Mouse (Mus musculus): Measurements from ENCODE around the gene Mrps23.

Mrps23 gene

DNA sequence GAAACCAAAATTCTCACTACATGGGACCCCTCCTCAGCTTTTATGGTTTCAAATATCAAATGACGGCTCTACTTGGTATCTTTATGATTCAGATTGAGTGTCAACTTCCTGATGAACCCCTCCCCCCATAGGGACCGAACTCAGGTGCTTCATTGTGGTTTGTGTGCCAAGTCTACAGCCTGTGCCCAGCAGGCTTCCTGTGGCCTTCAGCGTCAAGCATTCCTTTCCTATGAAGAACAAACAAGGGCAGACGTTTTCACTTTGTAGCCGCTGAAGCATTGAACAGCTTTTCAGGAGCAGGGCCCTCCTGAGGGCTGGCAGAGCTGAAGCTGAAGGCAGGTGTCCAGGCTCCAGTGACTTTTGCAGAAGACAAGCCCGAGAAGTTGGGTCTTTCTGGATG, 9.6 kb downstream of the Mrps23 start:
- no peak for DNase-seq

- peak; percentile 60 for DNase-seq
Measured at GRCm38 (mm10) chr11:88214881-88215831, 11.0 kb downstream of the Mrps23 start.

DNA sequence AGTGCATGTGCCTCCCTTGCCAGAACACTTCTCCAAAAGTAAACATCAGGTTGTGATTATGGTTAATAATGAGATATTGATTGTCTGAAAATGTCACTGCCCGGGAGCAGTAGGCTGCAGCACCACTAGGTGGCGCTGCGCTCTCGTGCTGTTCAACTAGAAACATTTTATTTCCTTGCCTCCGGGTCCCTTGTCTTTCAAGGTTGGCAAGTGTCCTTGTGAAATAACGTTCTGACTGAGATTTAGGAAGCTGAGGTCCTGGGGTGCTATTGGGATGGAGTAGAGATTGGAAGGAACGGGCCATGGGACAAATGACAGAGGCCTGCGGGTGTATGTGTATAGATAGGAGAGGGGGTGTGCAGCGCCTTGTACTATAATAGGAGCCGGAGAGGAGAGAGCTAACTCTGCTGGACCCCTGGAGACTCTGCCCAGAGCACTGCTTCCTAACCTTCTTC, 12.1 kb downstream of the Mrps23 start:
- DNase-seq: peak; percentile 72

DNA sequence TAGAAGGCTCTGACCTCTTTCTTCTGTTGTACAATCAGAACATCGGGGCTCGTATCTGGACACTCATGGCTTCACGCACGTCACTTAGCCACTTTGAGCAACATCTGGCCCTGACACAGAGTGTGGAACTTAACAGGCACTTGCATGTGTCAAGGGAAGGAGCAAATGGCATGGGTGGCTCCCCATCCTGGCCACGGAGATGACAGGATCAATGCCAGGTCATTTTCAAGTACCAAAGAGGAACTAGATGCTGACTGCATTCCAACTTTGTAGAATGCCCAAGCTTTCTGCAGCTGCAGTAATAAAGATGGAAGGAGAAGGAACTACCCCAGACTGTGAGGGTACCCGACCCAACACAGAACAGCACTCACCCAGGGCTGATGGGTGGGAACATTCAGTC, 14.0 kb downstream of the Mrps23 start:
- DNase-seq: no peak

DNA sequence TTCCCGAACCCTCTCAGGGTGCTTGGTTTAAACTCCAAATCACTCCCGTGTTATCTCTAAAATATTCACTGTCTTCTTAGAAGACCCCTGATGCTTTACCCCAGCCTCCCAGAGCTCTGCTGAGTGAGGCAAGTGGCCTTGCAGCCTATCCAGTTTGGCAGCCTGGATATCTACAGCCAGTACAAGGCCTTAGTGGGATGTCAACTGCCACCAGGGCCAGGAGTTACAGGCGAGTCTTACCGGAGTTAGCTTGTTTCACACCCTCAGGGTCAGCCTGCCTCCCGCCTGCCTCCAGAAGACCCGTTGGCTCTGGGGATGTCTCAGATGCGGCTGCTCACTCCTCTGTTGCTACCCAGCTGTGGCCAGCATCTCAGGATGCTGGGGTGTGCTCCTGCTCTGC, 14.4 kb downstream of the Mrps23 start:
- DNase-seq: no peak

DNA sequence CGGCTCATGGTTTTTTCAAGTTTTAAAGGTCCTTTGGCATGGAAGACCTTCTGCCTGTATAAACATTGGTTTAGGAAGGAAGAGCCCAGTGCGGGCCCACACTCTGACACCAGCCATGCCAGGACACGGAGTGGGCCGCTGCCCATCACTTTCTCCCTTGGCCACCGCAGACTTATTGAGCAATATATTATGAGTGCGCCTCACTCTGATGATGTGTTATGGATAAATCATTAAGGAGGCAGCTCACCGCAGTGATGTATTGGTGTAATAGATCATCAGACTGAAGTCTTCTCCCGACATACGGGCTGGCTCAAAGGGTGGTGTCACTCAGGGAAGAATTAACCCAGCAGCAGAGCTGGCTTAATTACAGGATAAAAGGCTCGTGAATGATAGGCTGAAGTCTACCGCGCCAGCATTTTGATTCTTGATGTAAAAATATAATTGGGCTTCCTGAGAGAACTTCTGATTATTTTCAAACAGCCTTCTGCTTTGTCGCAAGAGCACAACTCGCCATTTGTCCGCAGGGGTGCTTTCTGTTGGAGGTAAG, 17.8 kb downstream of the Mrps23 start:
- DNase-seq: no peak

- no peak for DNase-seq
Measured at GRCm38 (mm10) chr11:88227001-88227957, 23.1 kb downstream of the Mrps23 start.

- no peak for DNase-seq
Measured at GRCm38 (mm10) chr11:88231213-88231790, 27.1 kb downstream of the Mrps23 start.

GRCm38 (mm10) chr11:88233528-88234427, 29.6 kb downstream of the Mrps23 start:
- DNase-seq: peak; percentile 45

DNA sequence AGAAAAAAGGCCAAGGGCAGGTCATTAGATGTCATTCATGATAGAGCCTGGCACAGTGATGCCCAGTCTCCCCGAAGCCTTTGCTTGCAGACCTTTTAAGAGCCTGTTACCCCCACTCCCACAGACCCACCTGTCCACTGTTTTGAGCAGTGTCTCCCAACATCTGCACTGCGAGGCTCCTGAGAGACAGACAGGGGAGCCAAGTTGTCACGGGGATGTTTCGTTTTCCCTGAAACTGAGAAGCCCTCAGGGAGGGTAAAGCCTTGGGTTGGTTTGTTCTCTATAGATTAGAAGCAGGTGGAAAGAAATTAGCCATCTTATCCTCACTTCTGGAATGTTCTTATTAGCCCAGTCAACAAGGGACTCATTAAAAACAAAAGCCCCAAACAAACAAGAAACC, 30.6 kb downstream of the Mrps23 start:
- no peak for DNase-seq

- DNase-seq: peak; percentile 86
Measured at GRCm38 (mm10) chr11:88235221-88236203, 31.3 kb downstream of the Mrps23 start.

DNA sequence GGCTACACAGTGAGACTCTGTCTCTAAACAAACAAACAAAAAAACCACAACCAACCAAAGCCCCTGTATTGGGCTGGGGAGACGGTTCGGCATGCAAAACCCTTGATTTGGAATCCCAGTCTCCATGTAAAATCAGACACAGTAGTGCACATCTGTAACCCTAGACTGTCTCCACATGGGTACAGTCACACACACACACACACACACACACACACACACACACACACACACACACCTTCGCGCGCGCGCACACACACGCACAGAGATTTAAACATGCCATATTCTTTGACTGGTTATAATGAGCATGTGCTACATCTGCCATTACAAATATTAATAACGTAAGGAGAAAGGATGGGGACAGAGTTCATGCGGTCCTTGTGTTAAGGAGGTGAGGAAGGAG, 36.1 kb downstream of the Mrps23 start:
- DNase-seq: no peak

- no peak for DNase-seq
Measured at GRCm38 (mm10) chr11:88240736-88241353, 36.7 kb downstream of the Mrps23 start.

DNA sequence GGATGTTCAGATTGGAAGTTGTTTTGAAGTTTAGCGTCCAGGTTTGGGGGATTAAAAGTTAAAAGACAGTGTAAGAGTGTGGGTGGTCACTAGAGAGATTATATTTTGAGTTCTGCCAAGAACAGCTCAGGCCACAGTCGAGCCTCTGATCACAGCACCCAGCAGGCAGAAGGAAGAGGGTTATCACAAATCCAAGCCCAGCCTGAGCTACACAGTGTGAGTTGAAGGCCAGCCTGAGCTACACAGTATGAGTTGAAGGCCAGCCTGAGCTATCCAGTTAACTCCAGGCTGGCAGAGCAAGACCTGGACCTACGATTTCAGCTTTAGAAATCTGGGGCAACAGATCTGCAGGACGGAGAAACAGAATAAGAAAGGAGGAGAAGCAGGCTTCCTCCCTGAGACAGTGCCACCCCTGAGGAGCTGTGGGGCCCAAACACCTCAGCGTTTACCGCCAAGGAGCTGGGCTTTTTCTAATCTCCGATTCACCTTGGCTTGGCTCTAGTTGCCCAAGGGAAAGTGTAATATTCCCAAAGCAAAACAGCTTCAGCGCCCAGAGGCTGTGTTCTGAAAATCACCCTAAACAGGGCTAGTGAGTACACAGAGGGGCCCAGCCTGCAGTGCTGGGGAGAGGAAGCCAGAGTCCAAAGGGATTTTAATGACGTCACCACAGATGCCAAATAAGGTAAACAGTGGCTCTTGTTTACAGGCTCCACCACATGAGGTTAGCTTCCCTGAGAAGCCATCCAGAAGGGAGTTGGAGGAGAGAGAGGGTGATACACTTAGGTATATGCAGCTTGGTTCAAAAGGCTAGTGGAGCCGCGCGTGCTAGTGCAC, 37.5 kb downstream of the Mrps23 start:
- peak; percentile 61 for DNase-seq

GRCm38 (mm10) chr11:88245581-88246170, 41.5 kb downstream of the Mrps23 start:
- DNase-seq: no peak

GRCm38 (mm10) chr11:88248636-88249035, 44.4 kb downstream of the Mrps23 start:
- DNase-seq: no peak

DNA sequence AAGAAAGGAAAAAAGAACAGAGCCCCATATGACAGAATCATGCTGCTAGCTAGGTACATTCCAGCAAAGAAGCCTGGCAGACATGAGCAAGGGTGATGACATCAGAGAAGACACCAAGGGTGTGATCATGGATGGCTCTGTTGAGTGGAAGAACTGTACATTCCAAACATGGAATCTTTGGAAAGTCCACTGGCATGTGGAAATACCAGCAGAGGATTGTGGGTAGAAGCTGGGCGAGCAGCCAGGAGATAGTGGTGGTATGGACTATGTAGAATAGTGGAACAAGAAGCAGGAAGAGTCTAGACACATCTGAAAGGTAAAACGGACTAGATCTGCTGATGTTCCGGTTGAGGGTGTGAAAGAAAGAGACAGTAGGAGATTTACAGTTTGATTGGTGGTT, 46.4 kb downstream of the Mrps23 start:
- no peak for DNase-seq

DNA sequence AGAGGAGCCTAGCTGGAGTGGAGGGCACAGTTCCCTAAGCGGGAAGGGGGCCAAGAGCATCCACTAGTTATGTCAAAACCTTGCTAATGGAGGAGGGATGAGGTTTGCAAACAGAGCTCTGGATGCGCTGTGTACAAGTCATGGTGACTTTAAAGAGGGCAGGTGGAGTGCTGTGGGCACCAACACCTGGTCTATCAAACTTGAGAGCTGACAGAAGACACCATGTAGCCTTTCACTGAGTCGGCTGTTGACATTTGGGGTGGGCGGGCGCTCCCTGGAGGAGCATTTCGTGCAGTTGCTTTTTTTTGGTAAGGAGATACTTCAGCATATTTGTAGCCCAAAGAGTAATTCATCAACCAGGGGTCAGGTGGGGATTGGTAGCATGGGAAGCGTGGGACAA, 47.1 kb downstream of the Mrps23 start:
- DNase-seq: no peak

All from kidney, adult 9 months (tissue).